Mouse (Mus musculus) heart, adult 18-20 months (tissue): ENCODE measurements around the gene Gm13272. TPM values are rescaled to one million over a fixed set of nuclear protein-coding genes. Genes with fewer than 3 reads are reported as not detected.
"Not testable (repeated sequence)": the region's sequence is repeated elsewhere in the genome, so short reads cannot be mapped to it uniquely, and the experiment has no call there.

Source experiments
- DNase-seq, 2 experiments: peaks; one replicate each; pipeline ENCODE4 v3.0.0; 2021 to 2022; ENCODE audit warnings: mixed read lengths in 1 of 2
- long read RNA-seq, 2 experiments: library from polyadenylated mRNA; stranded (forward); transcript quantifications; one replicate each; pipeline ENCODE4 v2.0.0; 2021
- total RNA-seq, 2 experiments: library from RNA; stranded (reverse); gene quantifications; 2 replicates each; pipeline ENCODE4 v1.2.3; 2021

The Gm13272 gene
- total RNA-seq, result not detected
- long read RNA-seq, experiment 1, result 0 reads
- long read RNA-seq, experiment 2, result 0 reads

DNA sequence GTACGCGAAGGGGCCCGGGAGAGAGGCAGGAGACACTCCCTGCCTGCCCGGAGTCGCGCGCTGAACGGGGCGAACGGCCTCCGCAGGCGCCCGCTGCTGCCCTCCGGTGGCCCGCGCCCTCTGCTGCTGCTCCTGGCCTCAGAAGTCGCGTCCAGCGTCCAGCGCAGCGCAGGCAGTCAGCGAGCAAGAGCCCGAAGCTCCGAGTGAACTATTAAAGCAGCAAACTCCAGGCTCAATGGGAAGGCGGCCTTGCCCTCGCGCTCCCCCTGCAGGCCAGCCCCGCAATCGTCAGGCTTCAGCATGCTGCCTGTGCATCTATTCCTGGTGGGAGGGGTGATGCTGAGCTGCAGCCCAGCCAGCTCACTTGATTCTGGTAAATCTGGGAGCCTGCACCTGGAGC is at the start of gene Gm13272:
TSS of gene Gm13272 (plus strand) at position 301 of the 400 bp plus-strand sequence.
- DNase-seq, result not testable (repeated sequence)

DNA sequence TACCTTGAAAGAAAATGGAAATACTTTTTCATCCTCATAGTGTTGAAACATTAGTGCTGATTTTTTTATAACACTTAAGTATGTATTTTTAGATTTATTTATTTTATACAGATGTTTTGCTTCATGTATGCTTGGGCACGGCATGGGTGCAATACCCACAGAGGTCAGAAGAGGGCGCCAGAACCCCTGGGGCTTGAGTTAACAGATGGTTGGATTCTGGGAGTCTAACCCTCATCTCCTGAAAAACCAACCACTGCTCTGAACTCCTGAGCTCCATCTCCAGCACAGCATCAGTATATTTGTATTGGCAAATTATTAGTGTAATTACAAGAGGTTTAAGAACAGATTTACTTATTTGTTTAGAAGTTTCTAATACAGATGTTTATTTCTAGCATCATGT is 41.2 kb upstream of the Gm13272 start:
- peak; percentile 57 to 88 for DNase-seq

DNA sequence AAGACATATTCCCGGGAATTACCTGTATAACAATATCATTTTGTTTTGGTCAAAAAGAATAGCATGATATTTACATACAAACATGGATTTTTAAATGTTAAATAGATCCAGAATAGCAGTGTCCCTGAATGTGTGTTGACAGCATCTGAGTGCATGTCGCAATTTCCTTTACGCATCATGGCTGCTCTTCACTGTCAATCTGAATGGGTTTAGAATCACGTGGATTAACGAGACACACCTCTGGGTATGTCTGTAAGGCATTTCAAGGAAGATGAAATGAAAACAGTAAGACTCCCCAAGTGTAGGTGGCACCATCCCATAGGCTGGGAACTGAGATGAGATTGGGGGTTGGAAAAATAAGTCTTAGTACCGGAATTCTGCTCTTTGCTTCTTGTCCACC is 40.6 kb upstream of the Gm13272 start:
- DNase-seq, result no peak

DNA sequence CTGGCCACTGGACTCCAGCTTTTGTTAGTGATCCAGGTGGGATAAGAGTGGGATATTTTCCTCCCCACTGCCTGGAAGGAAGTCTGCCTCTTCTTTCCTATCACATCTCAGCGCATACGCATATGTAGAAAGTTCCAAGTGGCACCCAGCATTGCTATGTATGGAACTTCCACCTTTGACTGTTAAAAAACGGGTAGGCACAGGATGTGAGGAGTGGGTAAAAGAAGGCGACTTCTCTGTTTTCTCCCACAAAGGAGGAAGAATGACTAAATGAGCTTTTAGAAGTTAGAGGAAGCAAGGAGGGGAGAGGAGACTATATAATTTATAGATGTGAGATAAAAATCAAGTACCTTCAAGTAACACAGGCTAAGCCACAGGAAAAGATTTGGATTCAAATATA is 38.2 kb upstream of the Gm13272 start:
- DNase-seq, result no peak

DNA sequence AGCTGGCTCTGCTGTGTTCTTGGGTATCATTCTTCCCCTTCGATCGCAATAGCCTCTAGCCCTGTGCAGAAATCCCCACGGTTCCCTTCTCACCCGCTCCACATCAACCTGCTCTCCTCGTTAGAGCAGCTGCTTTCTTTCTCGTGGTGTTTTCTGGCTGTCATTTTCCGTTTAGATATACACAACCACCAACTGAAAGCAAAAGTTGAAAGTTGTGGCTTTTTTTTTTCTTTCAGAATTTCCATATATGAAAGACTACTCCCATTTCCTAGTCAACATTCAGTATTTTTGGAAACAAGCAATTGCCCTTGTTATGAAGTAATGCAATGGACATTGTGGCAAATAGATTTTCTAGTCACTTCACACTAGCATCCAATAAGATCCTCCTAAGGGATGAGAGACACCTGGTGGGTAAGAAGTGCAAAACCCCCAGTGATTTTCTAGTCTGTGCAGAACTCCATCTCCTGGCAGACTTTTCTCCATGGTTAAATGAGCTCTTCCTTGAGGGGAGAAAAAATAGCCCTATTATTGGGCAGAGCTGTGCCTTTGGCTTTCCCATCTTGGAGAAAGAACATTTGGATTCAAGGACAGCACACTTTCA is 36.8 kb upstream of the Gm13272 start:
- no peak for DNase-seq

DNA sequence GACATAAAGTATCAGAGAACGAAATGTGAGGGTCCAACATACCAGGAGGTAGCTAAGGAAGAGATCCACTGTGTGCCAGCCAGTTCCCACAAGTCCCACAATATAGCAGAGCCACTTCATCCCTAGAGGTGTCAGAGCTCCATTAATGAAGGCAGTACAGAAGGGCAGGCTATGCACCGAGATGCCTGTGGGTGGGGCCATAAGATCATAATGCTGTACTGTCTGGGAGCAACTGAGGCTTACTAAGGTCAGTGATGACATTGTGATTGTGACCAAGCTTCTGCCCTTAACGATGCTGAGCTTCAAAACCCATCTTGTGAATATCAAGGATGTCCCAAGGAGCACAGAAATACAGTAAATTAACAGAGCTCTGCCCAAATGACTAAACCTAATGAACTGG is 35.4 kb upstream of the Gm13272 start:
- no peak for DNase-seq

DNA sequence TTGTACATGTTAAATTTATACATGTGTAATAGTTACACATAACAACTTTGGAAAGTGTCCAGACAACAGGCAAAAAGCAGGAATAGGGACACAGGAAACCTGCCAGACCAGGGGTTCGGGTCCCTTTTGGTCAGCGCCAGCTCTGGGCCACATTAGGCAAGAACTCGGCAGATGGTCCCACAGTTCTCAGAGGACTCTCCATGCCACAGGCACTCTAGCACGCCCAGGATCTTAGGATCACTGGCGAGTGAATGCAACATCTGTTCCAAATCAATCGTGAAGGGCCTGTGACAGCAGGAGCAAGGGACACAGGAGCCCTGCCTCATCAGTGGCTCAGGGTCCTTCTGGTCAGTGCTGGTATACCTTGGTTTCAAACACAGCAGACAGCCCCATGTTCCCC is 29.7 kb upstream of the Gm13272 start:
- DNase-seq, result no peak

DNA sequence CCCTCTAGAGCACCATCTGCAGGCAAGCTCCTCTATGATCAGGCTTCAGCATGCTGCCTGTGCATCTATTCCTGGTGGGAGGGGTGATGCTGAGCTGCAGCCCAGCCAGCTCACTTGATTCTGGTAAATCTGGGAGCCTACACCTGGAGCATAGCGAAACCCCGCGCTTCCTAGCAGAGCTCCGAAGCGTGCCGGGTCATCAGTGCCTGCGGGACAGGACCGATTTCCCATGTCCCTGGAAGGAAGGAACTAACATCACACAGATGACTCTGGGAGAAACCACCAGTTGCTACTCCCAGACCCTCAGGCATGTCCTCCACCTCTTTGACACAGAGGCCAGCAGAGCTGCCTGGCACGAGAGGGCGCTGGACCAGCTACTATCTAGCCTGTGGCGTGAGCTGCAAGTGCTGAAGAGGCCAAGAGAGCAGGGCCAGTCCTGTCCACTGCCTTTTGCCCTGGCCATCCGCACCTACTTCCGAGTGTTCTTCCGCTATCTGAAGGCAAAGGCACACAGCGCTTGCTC is 24.8 kb upstream of the Gm13272 start, which contains the start of gene Gm13271:
TSS of gene Gm13271 (plus strand) at position 51 of the 523 bp plus-strand sequence.
- DNase-seq, result peak; percentile 62 to 84

DNA sequence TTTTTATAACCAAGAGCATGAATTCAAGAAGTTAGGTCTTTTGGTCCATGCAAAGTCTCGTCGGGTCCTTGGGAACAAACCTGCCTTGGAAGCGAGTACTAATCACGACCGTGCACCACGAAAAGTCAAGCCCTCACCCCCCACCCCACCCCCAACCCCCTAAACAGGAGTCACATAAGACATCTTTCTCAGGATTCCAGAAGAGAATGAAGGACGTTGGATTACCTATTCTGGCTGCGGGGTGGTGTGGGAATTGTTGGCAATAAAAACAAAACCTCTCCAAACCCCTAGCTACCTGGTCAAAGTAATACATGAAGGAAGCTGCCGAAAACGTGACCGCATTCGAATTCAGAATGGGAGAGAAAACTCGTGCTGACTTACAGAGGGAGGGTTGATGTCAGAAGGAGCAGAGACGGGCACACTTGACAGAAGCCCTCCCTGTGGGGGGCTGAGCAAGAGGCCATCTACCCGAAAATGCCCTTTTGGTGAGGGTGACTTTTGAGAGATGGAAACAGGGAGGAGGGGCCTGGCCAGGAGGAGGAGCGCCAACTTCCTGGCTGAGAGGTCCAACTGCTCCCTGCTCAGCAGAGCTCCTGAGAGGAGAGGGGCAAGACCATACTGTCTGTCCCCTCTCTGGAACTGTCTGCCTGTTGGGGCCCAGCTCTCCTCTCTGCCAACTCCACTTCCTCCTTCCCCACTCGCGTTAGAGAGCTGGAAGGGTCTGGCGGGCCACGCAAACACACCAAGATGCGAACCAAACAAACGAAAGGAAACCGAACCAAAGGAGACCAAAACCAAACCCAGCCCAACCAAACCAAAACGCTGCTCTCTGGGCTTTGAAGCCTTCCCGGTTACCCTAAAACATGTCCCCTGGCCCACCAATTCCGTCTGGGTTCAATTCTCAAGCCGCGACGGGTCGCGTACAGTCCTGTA is 22.8 kb upstream of the Gm13272 start:
- DNase-seq, result peak; percentile 20 to 66

DNA sequence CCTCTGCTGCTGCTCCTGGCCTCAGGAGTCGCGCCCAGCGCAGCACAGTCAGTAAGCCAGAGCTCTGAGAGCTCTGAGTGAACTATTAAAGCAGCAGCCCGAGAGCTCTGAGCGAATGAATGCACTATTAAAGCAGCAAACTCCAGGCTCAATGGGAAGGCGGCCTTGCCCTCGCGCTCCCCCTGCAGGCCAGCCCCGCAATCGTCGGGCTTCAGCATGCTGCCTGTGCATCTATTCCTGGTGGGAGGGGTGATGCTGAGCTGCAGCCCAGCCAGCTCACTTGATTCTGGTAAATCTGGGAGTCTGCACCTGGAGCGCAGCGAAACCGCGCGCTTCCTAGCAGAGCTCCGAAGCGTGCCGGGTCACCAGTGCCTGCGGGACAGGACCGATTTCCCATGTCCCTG is 22.0 kb upstream of the Gm13272 start:
- peak; percentile 91 to 93 for DNase-seq

DNA sequence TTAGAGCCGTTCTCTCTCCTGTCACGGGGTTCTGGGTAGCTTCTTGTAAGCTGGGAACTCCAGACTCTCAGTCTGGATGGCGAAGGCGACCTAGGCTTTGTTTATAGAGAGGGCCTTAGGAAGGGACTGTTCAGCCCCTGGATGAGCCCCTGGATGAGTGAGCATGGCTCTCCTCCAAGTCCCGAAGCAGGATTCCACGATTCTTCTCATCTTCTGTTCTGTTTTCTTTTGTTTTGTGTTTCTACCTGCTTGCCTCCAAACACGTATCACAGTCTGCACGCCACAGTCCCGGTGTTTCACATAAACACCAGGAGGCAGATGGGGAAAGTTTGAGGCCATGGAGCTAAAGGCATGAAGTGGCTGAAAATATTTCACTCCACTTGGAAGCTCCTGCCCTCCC is 20.9 kb upstream of the Gm13272 start:
- not testable (repeated sequence) for DNase-seq

DNA sequence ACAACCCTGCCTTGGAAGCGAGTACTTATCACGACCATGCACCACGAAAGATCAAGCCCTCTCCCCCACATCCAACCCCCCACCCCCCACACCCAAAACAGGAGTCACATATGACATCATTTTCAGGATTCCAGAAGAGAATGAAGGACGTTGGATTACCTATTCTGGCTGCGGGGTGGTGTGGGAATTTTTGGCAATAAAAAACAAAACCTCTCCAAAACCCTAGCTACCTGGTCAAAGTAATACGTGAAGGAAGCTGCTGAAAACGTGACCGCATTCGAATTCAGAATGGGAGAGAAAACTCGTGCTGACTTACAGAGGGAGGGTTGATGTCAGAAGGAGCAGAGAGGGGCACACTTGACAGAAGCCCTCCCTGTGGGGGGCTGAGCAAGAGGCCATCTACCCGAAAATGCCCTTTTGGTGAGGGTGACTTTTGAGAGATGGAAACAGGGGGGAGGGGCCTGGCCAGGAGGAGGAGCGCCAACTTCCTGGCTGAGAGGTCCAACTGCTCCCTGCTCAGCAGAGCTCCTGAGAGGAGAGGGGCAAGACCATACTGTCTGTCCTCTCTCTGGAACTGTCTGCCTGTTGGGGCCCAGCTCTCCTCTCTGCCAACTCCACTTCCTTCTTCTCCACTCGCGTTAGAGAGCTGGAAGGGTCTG is 19.9 kb upstream of the Gm13272 start, which contains the start of gene Gm13283:
TSS of gene Gm13283 (plus strand) at position 510 of the 659 bp plus-strand sequence.
- DNase-seq, result peak; percentile 59 to 66

DNA sequence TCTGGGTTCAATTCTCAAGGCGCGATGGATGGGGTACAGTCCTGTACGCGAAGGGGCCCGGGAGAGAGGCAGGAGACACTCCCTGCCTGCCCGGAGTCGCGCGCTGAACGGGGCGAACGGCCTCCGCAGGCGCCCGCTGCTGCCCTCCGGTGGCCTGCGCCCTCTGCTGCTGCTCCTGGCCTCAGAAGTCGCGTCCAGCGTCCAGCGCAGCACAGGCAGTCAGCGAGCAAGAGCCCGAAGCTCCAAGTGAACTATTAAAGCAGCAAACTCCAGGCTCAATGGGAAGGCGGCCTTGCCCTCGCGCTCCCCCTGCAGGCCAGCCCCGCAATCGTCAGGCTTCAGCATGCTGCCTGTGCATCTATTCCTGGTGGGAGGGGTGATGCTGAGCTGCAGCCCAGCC is 19.2 kb upstream of the Gm13272 start:
- DNase-seq, result peak; percentile 79 to 91

DNA sequence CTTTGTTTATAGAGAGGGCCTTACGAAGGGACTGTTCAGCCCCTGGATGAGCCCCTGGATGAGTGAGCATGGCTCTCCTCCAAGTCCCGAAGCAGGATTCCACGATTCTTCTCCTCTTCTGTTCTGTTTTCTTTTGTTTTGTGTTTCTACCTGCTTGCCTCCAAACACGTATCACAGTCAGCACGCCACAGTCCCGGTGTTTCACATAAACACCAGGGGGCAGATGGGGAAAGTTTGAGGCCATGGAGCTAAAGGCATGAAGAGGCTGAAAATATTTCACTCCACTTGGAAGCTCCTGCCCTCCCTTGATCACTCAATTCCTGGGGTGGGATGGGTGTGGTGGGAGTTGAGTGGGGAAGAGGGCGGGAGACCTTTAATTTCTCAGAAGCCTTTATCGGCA is 17.9 kb upstream of the Gm13272 start:
- peak; percentile 67 to 77 for DNase-seq

DNA sequence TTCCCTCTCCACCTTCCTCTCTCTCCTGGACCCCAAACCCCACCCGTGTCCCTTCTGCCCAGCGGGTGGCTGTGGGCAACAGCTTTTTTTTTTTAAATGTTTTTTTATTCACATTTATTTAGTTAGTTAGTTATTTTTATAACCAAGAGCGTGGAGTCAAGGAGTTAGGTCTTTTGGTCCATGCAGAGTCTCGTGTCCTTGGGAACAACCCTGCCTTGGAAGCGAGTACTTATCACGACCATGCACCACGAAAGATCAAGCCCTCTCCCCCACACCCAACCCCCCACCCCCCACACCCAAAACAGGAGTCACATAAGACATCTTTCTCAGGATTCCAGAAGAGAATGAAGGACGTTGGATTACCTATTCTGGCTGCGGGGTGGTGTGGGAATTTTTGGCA is 17.3 kb upstream of the Gm13272 start:
- DNase-seq, result peak; percentile 20 to 25

DNA sequence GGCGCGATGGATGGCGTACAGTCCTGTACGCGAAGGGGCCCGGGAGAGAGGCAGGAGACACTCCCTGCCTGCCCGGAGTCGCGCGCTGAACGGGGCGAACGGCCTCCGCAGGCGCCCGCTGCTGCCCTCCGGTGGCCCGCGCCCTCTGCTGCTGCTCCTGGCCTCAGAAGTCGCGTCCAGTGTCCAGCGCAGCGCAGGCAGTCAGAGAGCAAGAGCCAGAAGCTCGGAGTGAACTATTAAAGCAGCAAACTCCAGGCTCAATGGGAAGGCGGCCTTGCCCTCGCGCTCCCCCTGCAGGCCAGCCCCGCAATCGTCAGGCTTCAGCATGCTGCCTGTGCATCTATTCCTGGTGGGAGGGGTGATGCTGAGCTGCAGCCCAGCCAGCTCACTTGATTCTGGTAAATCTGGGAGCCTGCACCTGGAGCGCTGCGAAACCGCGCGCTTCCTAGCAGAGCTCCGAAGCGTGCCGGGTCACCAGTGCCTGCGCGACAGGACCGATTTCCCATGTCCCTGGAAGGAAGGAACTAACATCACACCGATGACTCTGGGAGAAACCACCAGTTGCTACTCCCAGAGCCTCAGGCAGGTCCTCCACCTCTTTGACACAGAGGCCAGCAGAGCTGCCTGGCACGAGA is 16.1 kb upstream of the Gm13272 start:
- peak; percentile 69 to 84 for DNase-seq

DNA sequence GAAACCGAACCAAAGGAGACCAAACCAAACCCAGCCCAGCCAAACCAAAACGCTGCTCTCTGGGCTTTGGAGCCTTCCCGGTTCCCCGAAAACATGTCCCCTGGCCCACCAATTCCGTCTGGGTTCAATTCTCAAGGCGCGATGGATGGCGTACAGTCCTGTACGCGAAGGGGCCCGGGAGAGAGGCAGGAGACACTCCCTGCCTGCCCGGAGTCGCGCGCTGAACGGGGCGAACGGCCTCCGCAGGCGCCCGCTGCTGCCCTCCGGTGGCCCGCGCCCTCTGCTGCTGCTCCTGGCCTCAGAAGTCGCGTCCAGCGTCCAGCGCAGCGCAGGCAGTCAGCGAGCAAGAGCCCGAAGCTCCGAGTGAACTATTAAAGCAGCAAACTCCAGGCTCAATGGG is 6.1 kb upstream of the Gm13272 start, which contains the start of gene Gm13290:
TSS of gene Gm13290 (plus strand) at position 301 of the 400 bp plus-strand sequence.
- not testable (repeated sequence) for DNase-seq

DNA sequence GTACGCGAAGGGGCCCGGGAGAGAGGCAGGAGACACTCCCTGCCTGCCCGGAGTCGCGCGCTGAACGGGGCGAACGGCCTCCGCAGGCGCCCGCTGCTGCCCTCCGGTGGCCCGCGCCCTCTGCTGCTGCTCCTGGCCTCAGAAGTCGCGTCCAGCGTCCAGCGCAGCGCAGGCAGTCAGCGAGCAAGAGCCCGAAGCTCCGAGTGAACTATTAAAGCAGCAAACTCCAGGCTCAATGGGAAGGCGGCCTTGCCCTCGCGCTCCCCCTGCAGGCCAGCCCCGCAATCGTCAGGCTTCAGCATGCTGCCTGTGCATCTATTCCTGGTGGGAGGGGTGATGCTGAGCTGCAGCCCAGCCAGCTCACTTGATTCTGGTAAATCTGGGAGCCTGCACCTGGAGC is 3.0 kb upstream of the Gm13272 start, which contains the start of gene Gm13289:
TSS of gene Gm13289 (plus strand) at position 301 of the 400 bp plus-strand sequence.
- not testable (repeated sequence) for DNase-seq

DNA sequence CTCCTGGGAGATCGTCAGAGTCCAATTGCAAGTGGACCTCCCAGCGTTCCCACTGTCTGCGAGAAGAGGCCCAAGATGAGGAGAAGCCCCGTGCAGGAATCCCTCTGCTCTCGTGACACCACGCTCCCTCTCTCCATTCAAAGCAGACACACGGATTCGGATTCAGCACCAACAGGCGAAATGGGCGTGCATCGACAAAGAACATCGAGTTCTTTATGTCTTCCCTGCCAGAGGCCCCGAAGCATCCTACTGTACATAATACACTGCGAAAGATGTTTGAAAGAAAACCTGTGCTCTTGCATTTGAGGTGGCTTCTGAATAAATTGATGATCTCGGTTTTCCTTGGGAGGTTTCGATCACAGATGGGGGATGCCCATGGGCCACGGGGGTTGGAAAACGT is 670 bp downstream of the Gm13272 start:
- DNase-seq, result peak in 1 of 2 experiments; percentile 7

DNA sequence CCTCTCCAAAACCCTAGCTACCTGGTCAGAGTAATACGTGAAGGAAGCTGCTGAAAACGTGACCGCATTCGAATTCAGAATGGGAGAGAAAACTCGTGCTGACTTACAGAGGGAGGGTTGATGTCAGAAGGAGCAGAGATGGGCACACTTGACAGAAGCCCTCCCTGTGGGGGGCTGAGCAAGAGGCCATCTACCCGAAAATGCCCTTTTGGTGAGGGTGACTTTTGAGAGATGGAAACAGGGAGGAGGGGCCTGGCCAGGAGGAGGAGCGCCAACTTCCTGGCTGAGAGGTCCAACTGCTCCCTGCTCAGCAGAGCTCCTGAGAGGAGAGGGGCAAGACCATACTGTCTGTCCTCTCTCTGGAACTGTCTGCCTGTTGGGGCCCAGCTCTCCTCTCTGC is 2.2 kb downstream of the Gm13272 start, which contains the start of gene Ifnz:
TSS of gene Ifnz (plus strand) at position 301 of the 400 bp plus-strand sequence.
- DNase-seq, result not testable (repeated sequence)

DNA sequence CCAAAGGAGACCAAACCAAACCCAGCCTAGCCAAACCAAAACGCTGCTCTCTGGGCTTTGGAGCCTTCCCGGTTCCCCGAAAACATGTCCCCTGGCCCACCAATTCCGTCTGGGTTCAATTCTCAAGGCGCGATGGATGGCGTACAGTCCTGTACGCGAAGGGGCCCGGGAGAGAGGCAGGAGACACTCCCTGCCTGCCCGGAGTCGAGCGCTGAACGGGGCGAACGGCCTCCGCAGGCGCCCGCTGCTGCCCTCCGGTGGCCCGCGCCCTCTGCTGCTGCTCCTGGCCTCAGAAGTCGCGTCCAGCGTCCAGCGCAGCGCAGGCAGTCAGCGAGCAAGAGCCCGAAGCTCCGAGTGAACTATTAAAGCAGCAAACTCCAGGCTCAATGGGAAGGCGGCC is 2.7 kb downstream of the Gm13272 start:
- DNase-seq, result peak; percentile 7 to 47
